Comparison of ENCODE assay signal across 1 mouse cellular context in the genomic region with DNA sequence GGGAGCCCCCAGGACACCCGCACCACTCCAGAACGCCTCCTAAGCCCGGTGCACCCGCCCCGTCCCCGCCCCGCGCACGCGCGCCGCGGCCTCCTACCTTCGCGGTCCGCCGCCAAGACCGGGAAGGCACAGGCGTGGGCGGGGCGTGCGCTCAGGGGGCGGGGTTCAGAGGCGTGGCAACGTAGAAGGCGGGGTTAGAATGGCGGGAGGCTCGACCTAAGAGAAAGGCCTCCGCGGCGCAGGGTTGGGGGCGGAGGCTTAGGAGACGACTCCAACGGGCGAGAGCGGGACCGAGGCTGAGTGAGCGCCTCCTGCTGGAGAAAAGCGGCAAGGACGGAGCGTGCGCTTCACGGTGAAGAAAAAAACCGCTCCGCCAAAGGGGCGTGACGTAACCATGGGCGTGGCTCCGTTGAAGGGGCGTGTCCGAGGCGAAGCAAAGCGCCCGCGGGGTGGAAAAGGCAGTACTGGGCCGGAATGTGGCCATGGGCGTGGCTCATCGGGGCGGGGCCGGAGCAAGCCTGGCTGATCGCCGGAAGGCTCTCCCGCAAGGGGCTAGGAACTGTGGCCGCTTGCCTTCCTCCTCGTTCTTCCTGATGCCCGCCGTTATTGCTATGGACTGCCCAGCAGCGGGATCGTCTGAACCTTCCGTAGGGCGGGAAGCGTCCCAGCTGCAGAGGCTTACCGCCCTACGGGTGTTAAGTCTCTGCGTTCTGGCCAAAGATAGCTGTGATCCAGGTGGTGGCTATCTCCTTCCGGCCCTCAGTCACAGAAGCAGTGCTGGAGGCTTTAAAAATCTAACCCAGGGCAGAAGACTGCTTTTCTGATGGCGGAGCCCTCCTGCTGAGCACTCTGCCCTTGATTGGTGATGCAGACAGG.
TF ChIP-seq lines count a peak whose summit lies in the region.

Gene Crocc, minus strand, starts transcription at position 125 of the 876 bp plus-strand sequence.

TF ChIP-seq in MEL, 35 proteins besides CTCF, POLR2A, EP300 and RAD21 (continued from another document):
- TF ChIP-seq MAZ (IDR thresholded peaks at IDR 0.05; ENCODE audit: low read depth, low read length) (0 out of 2 replicates have a peak, but pooled peaks have one; percentile 29), RCOR1 (IDR thresholded peaks at IDR 0.05; ENCODE audit: low read depth, low read length) (no peak), HCFC1 (IDR thresholded peaks at IDR 0.05; ENCODE audit: low read depth, low read length) (peak; percentile 65; the same call in 1 of the 2 replicates), ETS1 (IDR thresholded peaks at IDR 0.05; ENCODE audit: low read depth, low read length) (no peak), BHLHE40 (IDR thresholded peaks at IDR 0.05; ENCODE audit: borderline replicate concordance, low read depth, low read length) (no peak), TAL1 (IDR thresholded peaks at IDR 0.05; ENCODE audit: low read length) (no peak), ZMIZ1 (IDR thresholded peaks at IDR 0.05; ENCODE audit: low read depth, low read length) (no peak), MAFK (IDR thresholded peaks at IDR 0.05; ENCODE audit: borderline replicate concordance, low read depth, low read length) (no peak), ZNF384 (IDR thresholded peaks at IDR 0.05; ENCODE audit: low read depth, low read length) (peak; percentile 95), USF2 (IDR thresholded peaks at IDR 0.05; ENCODE audit: borderline replicate concordance in 1 of 2, insufficient read depth in 1 of 2, low read depth in 1 of 2, low read length in 2 of 2) (no peak), MXI1 (IDR thresholded peaks at IDR 0.05; ENCODE audit: low read depth, low read length) (no peak), SIN3A (IDR thresholded peaks at IDR 0.05; ENCODE audit: low read length) (peak; percentile 63), POLR2AphosphoS2 (IDR thresholded peaks at IDR 0.05; ENCODE audit: low read length) (no peak), MEF2A (IDR thresholded peaks at IDR 0.05; ENCODE audit: extremely low read depth, insufficient replicate concordance, low read depth, low read length, poor library complexity, severe bottlenecking) (no peak), TCF12 (IDR thresholded peaks at IDR 0.05; ENCODE audit: low read depth, low read length) (0 out of 2 replicates have a peak, but pooled peaks have one; percentile 10), USF1 (IDR thresholded peaks at IDR 0.05; ENCODE audit: low read depth, low read length) (no peak)
